27 mouse cellular contexts compared by ENCODE assay signal in genomic region chr7:69576596-69576995, GRCm38 (mm10).
"Had no signal": no experiment of that assay in that cellular context is flagged by ENCODE, and none has a peak within 500 bp of the region (broad histone marks: within the 10 kb centered on the region; RNA-seq: fewer than 3 reads in every experiment).

No protein-coding gene starts in this region.

- H3K4me1 ChIP-seq: limb, embryonic 12.5 days; limb, embryonic 13.5 days; limb, embryonic 15.5 days; liver, embryonic 12.5 days; liver, embryonic 13.5 days; liver, embryonic 15.5 days; lung, embryonic 15.5 days; megakaryocyte, embryonic 14.5 days had no signal

- DNase-seq: left cerebral cortex, postnatal 4 days; liver; liver, embryonic 13.5 days; liver, postnatal 0 days; lung, adult 18-20 months; lung, adult 2 months; lung, embryonic 14.5 days; lung, postnatal 10 days; lung, postnatal 36 days; lung, postnatal 4 days; midbrain, embryonic 14.5 days had no signal

- H3K27ac ChIP-seq: left cerebral cortex, adult 2 months; limb, embryonic 10.5 days; limb, embryonic 12.5 days; limb, embryonic 13.5 days; limb, embryonic 15.5 days; liver, embryonic 12.5 days; liver, embryonic 13.5 days; liver, embryonic 14.5 days; liver, embryonic 15.5 days; lung, embryonic 15.5 days; macrophage; midbrain, embryonic 10.5 days; midbrain, embryonic 12.5 days; midbrain, embryonic 13.5 days; midbrain, embryonic 15.5 days had no signal

- H3K4me3 ChIP-seq: left cerebral cortex, adult 2 months; limb, embryonic 10.5 days; limb, embryonic 12.5 days; limb, embryonic 13.5 days; limb, embryonic 15.5 days; liver, embryonic 12.5 days; liver, embryonic 13.5 days; liver, embryonic 15.5 days; lung, embryonic 15.5 days; megakaryocyte, embryonic 14.5 days; midbrain, embryonic 10.5 days; midbrain, embryonic 12.5 days; midbrain, embryonic 13.5 days; midbrain, embryonic 15.5 days; myocyte had no signal
